Mouse (Mus musculus) liver, adult 2 months (tissue): ENCODE data around the gene H2-Eb2.

Experiments
- CTCF ChIP-seq: fragments of 200-500 bp; IDR thresholded peaks from 2 replicates; pipeline ENCODE4 v1.5.1; 2011; ENCODE audit warnings: low read depth, low read length, control low read depth
- POLR2A ChIP-seq: fragments of 200-500 bp; IDR thresholded peaks from 2 replicates; pipeline ENCODE4 v1.6.1; 2011; ENCODE audit warnings: low read length, control low read depth; ENCODE audit not compliant: insufficient read depth; ENCODE audit errors: extremely low read depth

DNA sequence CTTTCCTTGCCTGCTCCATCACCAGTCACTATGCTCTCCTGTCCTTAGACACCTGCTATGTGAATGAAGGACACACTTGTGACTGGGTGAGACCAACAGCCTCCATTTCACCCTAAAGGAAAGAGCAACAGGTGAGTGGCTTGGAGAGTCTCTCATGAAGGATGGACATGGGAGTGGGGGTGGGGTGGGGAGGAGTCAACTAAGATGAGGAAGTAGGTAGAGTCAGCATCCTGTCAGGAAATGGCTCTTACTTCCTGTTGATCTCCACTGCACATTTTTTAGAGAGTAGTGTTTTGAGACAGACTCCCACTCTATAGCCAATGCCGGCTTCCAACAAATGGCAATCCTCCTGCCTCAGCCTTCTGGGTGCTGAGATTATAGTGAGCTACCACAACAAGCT lies 29.5 kb downstream of the H2-Eb2 start:
- TF ChIP-seq CTCF: no peak
- TF ChIP-seq POLR2A: no peak
